Mouse (Mus musculus): ENCODE data around the gene Map1a.

Gene Map1a

DNA sequence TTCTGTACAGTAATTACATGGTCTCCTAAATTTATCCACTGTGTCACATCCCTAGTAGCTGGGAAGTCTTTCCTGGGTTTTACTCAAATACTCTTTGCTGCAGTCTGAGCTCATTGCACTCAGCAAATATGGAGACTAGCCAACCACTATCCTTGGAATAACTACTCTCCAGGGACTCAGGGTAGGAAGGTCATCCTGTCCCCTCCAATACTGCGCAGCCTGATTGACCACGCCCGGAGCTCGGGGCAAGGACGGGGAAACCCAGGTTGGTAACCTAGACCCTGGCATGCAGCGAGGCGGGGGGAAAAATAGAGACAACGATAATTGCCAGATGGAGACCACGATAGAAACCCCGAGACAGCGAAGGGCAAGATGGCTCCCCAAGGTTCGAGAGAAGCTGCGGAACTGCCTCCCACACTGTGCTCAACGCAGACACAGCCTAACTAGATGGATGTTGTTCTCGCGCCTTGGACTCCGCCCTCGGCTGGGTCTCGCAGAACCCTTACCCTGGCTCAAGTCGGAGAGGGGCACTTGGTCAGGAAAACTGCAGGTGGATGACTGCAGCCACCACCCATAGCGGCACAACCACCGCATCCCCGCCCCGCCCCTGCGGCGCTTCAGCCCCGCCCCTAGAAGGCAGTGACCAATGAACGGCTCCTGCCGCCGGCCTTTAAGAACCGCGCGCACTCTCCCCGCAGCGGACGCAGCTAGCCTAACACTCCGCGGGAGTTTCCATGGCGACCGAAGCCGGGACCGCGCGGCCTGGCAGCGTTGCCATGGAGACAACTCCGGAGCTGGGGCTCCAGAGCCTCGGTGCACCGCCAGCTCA is at the start of gene Map1a:
Gene Map1a, plus strand, starts transcription at position 700 of the 829 bp plus-strand sequence.
- peak; percentile 69 to 73 for DNase-seq (ENCODE audit: low read depth in 1 of 2, low spot score in 2 of 2)

- DNase-seq (ENCODE audit: low read depth in 1 of 2, low spot score in 2 of 2) = no peak
Observed at GRCm38 (mm10) chr2:121244099-121244498, 45.3 kb upstream of the Map1a start.

GRCm38 (mm10) chr2:121249758-121250157 is 39.6 kb upstream of the Map1a start:
- DNase-seq (ENCODE audit: low read depth in 1 of 2, low spot score in 2 of 2) = no peak

DNA sequence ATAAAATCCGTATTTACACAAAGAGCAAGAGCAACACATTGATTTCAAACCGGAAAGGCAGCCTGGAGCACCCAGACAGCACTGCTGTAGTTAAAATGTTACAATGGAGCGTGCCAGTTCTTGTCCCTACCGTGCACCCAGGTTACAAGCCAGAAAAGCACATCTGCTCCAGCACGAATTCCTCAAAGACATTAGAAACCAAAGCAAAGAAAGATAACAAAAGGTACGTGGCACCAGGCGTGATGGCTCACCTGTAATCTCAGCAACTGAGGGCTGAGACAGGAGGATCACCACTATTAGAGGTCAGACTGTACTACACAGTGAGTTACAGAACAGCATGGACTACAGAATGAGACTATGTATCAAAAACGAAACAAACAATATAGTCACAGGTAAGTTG is 21.0 kb upstream of the Map1a start:
- DNase-seq (ENCODE audit: low read depth in 1 of 2, low spot score in 2 of 2) = no peak

GRCm38 (mm10) chr2:121270521-121271235 is 18.7 kb upstream of the Map1a start:
- DNase-seq (ENCODE audit: low read depth in 1 of 2, low spot score in 2 of 2) = no peak

DNA sequence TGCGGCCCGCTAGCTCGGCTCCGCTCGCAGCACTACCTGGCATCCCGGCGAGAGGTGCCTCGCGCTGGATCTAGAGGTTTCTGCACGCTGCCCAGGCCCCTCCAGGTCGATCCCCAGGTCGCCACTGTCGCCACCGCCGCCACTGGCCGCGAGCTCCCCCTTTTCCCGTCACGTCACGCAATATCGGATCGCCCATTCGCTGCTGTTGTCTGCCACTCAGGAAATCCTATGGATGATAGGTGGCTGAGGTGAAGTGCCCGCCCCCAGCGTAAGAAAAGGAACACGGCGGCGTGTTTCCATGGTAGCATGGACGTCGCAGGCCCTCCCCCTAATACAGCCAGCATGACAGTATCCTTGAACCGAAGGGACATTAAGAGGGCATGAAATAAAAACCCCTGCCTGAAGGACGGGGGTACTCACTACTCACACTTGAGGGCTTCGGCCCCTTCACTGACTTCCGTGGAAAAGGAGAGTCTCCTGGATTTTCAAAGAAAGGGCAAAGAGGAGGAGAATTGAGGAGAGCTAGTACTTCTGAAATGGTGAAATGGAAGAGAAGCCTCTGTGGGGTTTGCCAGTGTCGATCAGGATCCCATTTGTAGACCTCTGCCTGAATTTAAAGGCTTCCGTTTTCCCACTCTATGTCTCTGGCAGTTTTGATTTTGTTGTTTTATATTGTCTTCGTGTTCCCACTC is 18.0 kb upstream of the Map1a start, which contains the start of gene Trp53bp1:
Gene Trp53bp1, minus strand, starts transcription at position 172 of the 692 bp plus-strand sequence.
- peak; percentile 80 to 89 for DNase-seq (ENCODE audit: low read depth in 1 of 2, low spot score in 2 of 2)

DNA sequence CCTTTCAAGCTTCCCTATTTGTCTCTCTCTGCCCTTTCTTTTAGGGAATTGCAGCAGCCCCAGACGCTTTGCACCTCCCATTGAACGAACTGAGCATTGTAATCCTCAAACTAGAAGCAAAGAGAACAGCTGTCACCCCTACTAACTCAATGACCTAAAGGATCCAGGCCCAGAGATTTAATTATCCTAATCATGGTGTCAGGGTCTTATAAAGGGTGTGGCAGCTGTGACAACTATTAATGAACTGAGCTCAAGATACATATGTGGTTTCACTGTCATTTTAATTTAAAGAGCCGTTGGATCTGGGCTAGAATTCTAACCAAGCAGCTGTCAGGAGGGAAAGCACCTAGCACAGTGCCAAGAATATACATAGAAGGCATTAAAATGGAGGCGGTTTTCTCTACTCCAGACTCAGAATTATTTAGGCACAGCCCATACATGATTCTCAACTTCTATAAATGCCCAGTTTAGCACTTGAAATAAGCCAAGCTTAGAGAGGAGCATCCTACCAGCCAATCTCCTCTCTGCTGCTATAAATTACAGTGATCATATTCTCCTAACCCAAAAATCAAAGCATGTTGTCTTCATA is 17.4 kb upstream of the Map1a start:
- no peak for DNase-seq (ENCODE audit: low read depth in 1 of 2, low spot score in 2 of 2)

DNA sequence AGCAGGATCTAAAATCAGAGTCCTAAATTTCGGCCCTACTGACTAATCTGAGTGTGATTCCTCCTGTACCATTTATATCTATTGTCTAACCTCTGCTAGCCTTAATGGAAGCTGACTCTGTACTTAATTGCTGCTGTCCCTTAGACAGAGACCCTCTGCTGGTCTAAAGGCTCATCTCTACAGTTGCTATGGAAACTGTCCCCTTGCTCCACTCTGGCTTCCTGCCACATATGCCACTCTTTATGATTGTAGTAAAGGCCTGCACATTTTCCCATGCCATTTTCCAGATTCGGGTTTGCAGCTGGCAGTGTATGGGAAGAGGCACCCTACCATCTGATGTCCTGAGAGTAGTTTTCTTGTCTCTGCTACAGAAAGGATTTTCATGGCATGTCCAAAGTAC is 1.6 kb upstream of the Map1a start:
- DNase-seq (ENCODE audit: low read depth in 1 of 2, low spot score in 2 of 2) = no peak

DNA sequence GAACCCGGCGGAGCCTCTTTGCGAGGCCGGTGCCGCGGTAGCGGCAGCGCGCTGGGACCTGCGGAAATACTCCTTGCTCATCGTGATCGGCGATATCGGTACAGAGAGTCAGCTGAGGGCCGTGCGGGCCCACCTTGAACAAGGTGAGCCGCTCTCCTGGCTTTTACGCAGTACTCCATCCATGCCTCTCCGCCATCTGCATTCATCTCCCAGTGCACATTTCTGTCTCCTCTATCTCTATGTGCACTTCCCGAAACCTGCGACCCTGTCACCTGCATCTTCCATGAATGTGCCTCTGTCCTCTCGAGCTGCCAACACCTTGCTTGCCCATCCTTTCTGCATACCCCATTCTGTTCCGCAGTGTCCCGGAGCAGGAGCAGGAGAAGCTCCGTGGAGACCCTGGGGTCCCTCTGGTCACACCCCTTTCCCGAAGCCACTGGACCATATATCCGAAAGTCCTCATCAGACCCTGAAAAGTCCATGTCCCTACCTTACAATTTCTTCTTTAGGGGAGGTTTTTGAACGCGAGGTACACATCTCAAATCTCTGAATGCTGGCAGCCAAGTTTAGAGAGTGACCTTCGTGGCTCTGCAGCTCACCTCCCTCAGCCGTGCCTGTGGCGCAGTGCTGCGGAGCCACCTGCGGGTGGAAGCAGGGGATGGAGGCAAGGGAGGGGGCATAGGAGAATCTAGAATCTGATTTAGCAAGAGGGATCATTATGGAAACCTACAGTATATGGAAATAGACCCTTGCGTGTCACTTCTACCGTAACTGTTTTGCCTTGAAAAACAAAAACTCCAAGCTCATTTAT is 535 bp downstream of the Map1a start:
- DNase-seq (ENCODE audit: low read depth in 1 of 2, low spot score in 2 of 2) = no peak

DNA sequence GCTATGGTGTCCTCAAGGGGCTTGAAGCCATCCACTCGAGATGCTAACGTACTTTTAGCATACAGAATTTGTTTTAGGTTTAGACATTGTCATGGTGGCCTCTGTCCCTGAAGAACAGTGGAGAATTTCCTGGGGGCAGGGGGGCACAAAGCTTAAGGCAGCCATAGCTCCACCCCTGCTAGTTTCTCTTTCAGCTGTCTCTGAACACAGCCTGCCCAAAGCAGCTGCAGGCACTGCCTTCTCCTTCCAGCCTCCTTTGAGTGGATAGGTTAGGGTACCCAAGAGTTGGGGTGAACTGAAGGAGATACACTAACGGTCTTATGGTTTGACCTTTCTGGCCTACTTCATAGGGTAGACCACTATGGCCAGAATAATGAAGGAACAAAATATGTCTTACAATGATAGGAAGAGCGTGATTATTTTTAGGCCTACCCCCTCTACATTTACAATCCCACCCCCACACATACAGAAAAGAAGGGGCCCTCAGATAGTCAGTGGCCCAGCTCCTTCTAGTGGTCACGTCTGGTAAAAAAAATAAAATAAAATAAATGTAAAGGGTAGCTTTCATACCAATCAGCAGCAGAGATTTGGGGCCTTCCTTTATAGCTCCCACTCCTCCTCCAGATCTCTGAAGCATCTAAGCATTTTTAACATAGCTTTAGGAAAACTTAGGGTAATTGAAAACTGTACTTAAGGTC is 3.1 kb downstream of the Map1a start:
- no peak for DNase-seq (ENCODE audit: low read depth in 1 of 2, low spot score in 2 of 2)

DNA sequence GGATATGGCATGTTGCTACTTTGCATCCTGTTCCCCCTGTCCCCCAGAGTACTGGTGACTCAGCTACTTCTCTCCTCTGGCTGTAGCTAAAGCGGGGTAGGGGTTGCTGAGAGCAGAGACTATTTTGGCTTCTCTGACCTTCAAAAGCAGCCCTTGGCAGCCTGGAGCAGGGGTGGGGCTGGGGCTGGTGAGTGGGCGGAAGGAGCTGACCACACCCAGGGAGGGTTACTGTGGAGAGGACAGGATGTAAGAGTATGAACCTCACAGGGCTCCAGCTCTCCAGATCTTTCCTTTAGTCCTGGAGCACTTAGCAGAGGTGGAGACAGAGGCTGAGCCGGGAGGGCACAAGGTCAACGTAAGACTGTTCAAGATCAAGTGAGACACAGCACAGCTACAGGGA is 4.8 kb downstream of the Map1a start:
- no peak for DNase-seq (ENCODE audit: low read depth in 1 of 2, low spot score in 2 of 2)

- no peak for DNase-seq (ENCODE audit: low read depth in 1 of 2, low spot score in 2 of 2)
Observed at GRCm38 (mm10) chr2:121294753-121295607, 5.6 kb downstream of the Map1a start.

- DNase-seq (ENCODE audit: low read depth in 1 of 2, low spot score in 2 of 2) = no peak
Observed at GRCm38 (mm10) chr2:121295608-121296571, 6.5 kb downstream of the Map1a start.

DNA sequence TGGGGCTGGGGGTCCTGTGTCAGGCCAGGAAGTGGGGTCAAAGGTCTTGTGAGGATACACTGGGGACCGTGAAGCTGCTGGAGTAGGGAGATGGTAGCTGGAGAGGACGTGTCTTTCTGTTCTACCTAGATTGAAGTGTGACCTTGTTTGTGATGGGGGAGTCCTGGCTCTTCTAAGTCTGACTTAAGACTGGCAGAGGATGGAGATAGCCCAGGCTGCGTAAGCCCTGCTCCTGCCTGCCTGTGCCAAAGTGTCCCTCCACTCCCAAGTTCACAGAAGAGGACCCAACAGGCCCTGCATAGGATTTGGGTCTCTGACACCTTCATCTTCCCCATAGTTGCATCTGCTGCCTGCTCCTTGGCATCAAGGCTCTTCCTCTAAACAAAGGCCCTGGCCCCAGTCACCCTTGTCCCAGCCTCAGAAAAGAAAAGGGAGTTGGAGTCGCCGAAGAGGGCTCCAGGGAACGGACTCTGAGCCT is 7.4 kb downstream of the Map1a start:
- DNase-seq (ENCODE audit: low read depth in 1 of 2, low spot score in 2 of 2) = no peak

- no peak for DNase-seq (ENCODE audit: low read depth in 1 of 2, low spot score in 2 of 2)
Observed at GRCm38 (mm10) chr2:121297701-121298100, 8.3 kb downstream of the Map1a start.

DNA sequence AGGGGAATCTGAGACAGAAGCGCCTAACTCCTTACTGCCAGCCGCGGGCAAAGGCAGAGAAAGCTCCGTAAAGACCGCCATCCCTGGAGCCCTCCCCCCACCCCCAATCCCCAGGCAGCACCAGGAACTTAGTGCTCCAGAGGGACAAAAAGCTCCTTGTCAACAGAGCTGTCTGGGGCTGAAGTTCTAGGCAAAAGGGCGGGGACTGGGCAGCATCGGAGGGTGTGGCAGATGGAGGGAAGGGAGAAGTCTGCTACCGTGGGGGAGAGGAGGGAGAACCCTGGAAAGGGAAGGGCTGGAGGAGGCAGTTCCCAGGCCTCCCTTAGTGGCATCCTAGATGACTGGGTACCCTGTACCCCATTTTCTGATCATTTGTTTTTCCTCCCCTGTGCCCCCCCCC is 8.7 kb downstream of the Map1a start:
- DNase-seq (ENCODE audit: low read depth in 1 of 2, low spot score in 2 of 2) = no peak

- DNase-seq (ENCODE audit: low read depth in 1 of 2, low spot score in 2 of 2) = no peak
Observed at GRCm38 (mm10) chr2:121299471-121299870, 10.1 kb downstream of the Map1a start.

- DNase-seq (ENCODE audit: low read depth in 1 of 2, low spot score in 2 of 2) = no peak
Observed at GRCm38 (mm10) chr2:121300036-121300435, 10.6 kb downstream of the Map1a start.
